Mouse (Mus musculus): ENCODE results near the gene Adgrg5. TPM values are rescaled to one million over a fixed set of nuclear protein-coding genes. Genes with fewer than 3 reads are reported as not detected.

Gene Adgrg5
- polyA plus RNA-seq, 1 experiment = not detected

DNA sequence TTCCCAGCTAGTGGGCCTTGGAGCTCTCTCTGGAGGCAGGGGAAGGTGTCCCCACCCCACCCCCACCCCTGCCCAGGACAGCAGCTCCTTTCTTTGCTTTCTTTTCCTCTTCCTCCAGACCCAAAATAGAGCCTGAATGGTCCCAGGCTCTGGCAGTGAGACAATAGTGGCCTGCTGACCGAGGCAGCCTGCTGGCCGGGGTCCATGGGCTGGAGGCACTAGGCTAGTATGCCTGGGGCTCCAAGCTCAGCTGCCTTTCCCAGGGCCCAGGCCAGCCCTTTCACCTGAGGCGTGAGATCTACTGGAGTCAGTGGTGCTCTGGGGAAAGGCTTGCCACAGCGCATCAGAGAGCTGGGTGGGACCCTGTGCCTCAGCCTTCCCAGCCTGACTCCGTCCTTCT lies 69.0 kb downstream of the Adgrg5 start:
- H3K27me3 ChIP-seq (ENCODE audit: control insufficient read depth) = no peaks in the 10 kb centered on the region
- H3K36me3 ChIP-seq (ENCODE audit: control insufficient read depth) = peaks cover 100% of the 10 kb centered on the region
- no peak overlapping the region for H3K4me3 ChIP-seq (replicated peaks)
- TF ChIP-seq GATA1 (IDR thresholded peaks at IDR 0.05; ENCODE audit: low read length) (no peak), TAL1 (IDR thresholded peaks at IDR 0.05; ENCODE audit: low read length) (no peak)
- H3K9me3 ChIP-seq (ENCODE audit: control insufficient read depth, low read length) = no peaks in the 10 kb centered on the region
- peaks cover 86% of the 10 kb centered on the region for H3K4me1 ChIP-seq (ENCODE audit: control insufficient read depth)

Other genes starting within 250 kb of the Adgrg5 start
- gene Pllp, start 227.4 kb upstream of the Adgrg5 start, polyA plus RNA-seq (2012) = not detected in 2 replicates
- gene Ccl22, start 178.1 kb upstream of the Adgrg5 start, polyA plus RNA-seq (2012) = 0.09 and 0.23 TPM in 2 replicates
- 0.01 TPM in 1 of 2 replicates, not detected in the other for gene Cx3cl1, start 151.7 kb upstream of the Adgrg5 start, polyA plus RNA-seq (2012)
- gene Ccl17, start 113.2 kb upstream of the Adgrg5 start, polyA plus RNA-seq (2012) = not detected in 2 replicates
- gene Coq9, start 85.4 kb upstream of the Adgrg5 start, polyA plus RNA-seq (2012) = 6.4 and 9.5 TPM in 2 replicates
- gene Ciapin1, start 85.3 kb upstream of the Adgrg5 start, polyA plus RNA-seq (2012) = 37.6 and 98.2 TPM in 2 replicates
- gene Polr2c, start 66.2 kb upstream of the Adgrg5 start, polyA plus RNA-seq (2012) = 3.5 and 4.1 TPM in 2 replicates
- 11.8 and 12.5 TPM in 2 replicates for gene Dok4, start 47.4 kb upstream of the Adgrg5 start, polyA plus RNA-seq (2012)
- gene Ccdc102a, start 5.6 kb upstream of the Adgrg5 start, polyA plus RNA-seq (2012) = 0.02 and 0.06 TPM in 2 replicates
- 14.3 and 18.4 TPM in 2 replicates for gene Adgrg1, start 51.1 kb downstream of the Adgrg5 start, polyA plus RNA-seq (2012)
- gene Adgrg3, start 94.0 kb downstream of the Adgrg5 start, polyA plus RNA-seq (2012) = 0.08 and 0.17 TPM in 2 replicates
- not detected in 2 replicates for gene Drc7, start 131.4 kb downstream of the Adgrg5 start, polyA plus RNA-seq (2012)
- gene Katnb1, start 157.5 kb downstream of the Adgrg5 start, polyA plus RNA-seq (2012) = 2.6 and 3.9 TPM in 2 replicates